Mouse (Mus musculus): ENCODE results near the gene Tubb4b.

- TF ChIP-seq POLR2A (IDR thresholded peaks at IDR 0.05; ENCODE audit: low read depth, low read length), result peak; percentile 85
- no peak for TF ChIP-seq CTCF (conservative IDR thresholded peaks at IDR 0.05 in 1 of 2, IDR thresholded peaks at IDR 0.05 in 1 of 2; ENCODE audit: low read depth in 2 of 2, low read length in 2 of 2)
- no peak for TF ChIP-seq SMC3 (IDR thresholded peaks at IDR 0.05; ENCODE audit: low read depth, low read length)
Observed at GRCm38 (mm10) chr2:25255284-25255779, 30.8 kb upstream of the Tubb4b start, which contains the start of gene Tmem203.

All from CH12.LX (cell line).